8 mouse cellular contexts compared by ENCODE assay signal in genomic region chr17:48119656-48120055, GRCm38 (mm10). TPM values are rescaled to one million over a fixed set of nuclear protein-coding genes. Genes with fewer than 3 reads are reported as not detected.
DNase-seq lines count a peak whose midpoint lies in the region; ATAC-seq and TF ChIP-seq lines count a peak whose summit lies in the region.
"Had no signal": no experiment of that assay in that cellular context is flagged by ENCODE, and none has a peak within 500 bp of the region (broad histone marks: within the 10 kb centered on the region; RNA-seq: fewer than 3 reads in every experiment).

No protein-coding gene starts in this region.

- 16% methylated on average over 3 of the region's 3 CpGs for WGBS in hindbrain, embryonic 15.5 days
- 11% methylated on average over 3 of the region's 3 CpGs for WGBS in spleen, adult 2 months

- H3K27me3 ChIP-seq in hindbrain, embryonic 15.5 days: no peaks in the 10 kb centered on the region
- H3K27me3 ChIP-seq in spleen, adult 2 months (ENCODE audit: control insufficient read depth, insufficient read depth, low read length): no peaks in the 10 kb centered on the region
- H3K27me3 ChIP-seq: lung, embryonic 15.5 days had no signal

- H3K4me3 ChIP-seq in hindbrain, embryonic 15.5 days: no peak overlapping the region
- no peak overlapping the region for H3K4me3 ChIP-seq in spleen, adult 2 months (ENCODE audit: extremely low read depth, insufficient read depth, insufficient read length)
- H3K4me3 ChIP-seq: lung, embryonic 15.5 days had no signal

- ATAC-seq in erythroblast, adult 5-6 weeks (replicated peaks; ENCODE audit: low FRiP score, poor library complexity, severe bottlenecking): peak; percentile 87
- peak; percentile 61; the same call in 1 of the 2 replicates for ATAC-seq in hindbrain, embryonic 15.5 days (ENCODE audit: low FRiP score, low read depth)

- peak; percentile 93 for TF ChIP-seq CTCF in brain, embryonic 14.5 days (IDR thresholded peaks at IDR 0.05; ENCODE audit: borderline replicate concordance, extremely low read depth, insufficient read depth, insufficient read length)
- peak; percentile 82; the same call in 1 of the 2 replicates for TF ChIP-seq CTCF in spleen, adult 2 months (IDR thresholded peaks at IDR 0.05; ENCODE audit: extremely low read depth, insufficient read depth, insufficient read length, insufficient replicate concordance)

- TF ChIP-seq POLR2A in brain, embryonic 14.5 days (IDR thresholded peaks at IDR 0.05; ENCODE audit: borderline replicate concordance, extremely low read depth, insufficient read depth, insufficient read length, poor library complexity, severe bottlenecking): no peak
- no peak for TF ChIP-seq POLR2A in spleen, adult 2 months (IDR thresholded peaks at IDR 0.05; ENCODE audit: low read depth, low read length)

- H3K9ac ChIP-seq in hindbrain, embryonic 15.5 days: no peak overlapping the region
- H3K9ac ChIP-seq: lung, embryonic 15.5 days had no signal

- H3K9me3 ChIP-seq in hindbrain, embryonic 15.5 days: no peaks in the 10 kb centered on the region
- H3K9me3 ChIP-seq: lung, embryonic 15.5 days had no signal

- no peak overlapping the region for H3K4me2 ChIP-seq in hindbrain, embryonic 15.5 days
- H3K4me2 ChIP-seq: lung, embryonic 15.5 days had no signal

- H3K4me1 ChIP-seq in hindbrain, embryonic 15.5 days (replicated peaks): no peaks in the 10 kb centered on the region
- peaks cover 18% of the 10 kb centered on the region; the same call in 1 of the 2 replicates for H3K4me1 ChIP-seq in spleen, adult 2 months (ENCODE audit: control insufficient read depth, insufficient read depth, insufficient read length)
- H3K4me1 ChIP-seq: lung, embryonic 15.5 days had no signal

- H3K36me3 ChIP-seq in hindbrain, embryonic 15.5 days: no peaks in the 10 kb centered on the region
- H3K36me3 ChIP-seq in spleen, adult 2 months (ENCODE audit: control insufficient read depth, insufficient read depth, low read length): no peaks in the 10 kb centered on the region
- H3K36me3 ChIP-seq: lung, embryonic 15.5 days had no signal

- no peak overlapping the region for H3K27ac ChIP-seq in hindbrain, embryonic 15.5 days (replicated peaks)
- H3K27ac ChIP-seq in spleen, adult 2 months (ENCODE audit: insufficient read depth, low read length): no peak overlapping the region
- H3K27ac ChIP-seq: lung, embryonic 15.5 days had no signal

- DNase-seq in MN1 (ENCODE audit: low spot score): peak; percentile 31
- DNase-seq in brain, embryonic 14.5 days (ENCODE audit: low read depth): peak; percentile 81
- peak; percentile 56 to 65 for DNase-seq in layer of hippocampus, postnatal 36 days
- DNase-seq in mesoderm, embryonic 11.5 days (ENCODE audit: low read depth, low spot score): peak; percentile 78
- peak; percentile 44 to 80 for DNase-seq in spleen, adult 2 months (ENCODE audit: low read depth in 1 of 2, low spot score in 2 of 2)

RNA-seq across cellular contexts. Expression of gene 9830107B12Rik, which starts 26.4 kb away (rescaled TPM):
- not detected in 2 replicates for polyA plus RNA-seq in brain, embryonic 14.5 days (2012; rRNA removed)
- total RNA-seq in erythroblast, adult 5-6 weeks (2015; ENCODE audit: low replicate concordance): 0.21 and 11.1 TPM in 2 replicates
- 1.5 and 6.0 TPM in 2 replicates for total RNA-seq in erythroblast, adult 5-6 weeks (2017; ENCODE audit: low replicate concordance)
- not detected in 2 replicates for polyA plus RNA-seq in hindbrain, embryonic 15.5 days (2015; fragmentation: Nextera tagmentation; extraction: Ambion mirVana)
- not detected for total RNA-seq in layer of hippocampus, postnatal 36 days (2021)
- polyA plus RNA-seq in spleen, adult 2 months (2012; rRNA removed): 0.18 and 0.35 TPM in 2 replicates
- polyA plus RNA-seq: lung, embryonic 15.5 days had no signal

RNA-seq across cellular contexts. Expression of gene 1700067P10Rik, which starts 30.5 kb away (rescaled TPM):
- polyA plus RNA-seq in brain, embryonic 14.5 days (2012; rRNA removed): not detected in 2 replicates
- not detected in 2 replicates for total RNA-seq in erythroblast, adult 5-6 weeks (2015; ENCODE audit: low replicate concordance)
- not detected in 2 replicates for total RNA-seq in erythroblast, adult 5-6 weeks (2017; ENCODE audit: low replicate concordance)
- not detected in 2 replicates for polyA plus RNA-seq in hindbrain, embryonic 15.5 days (2015; fragmentation: Nextera tagmentation; extraction: Ambion mirVana)
- not detected for total RNA-seq in layer of hippocampus, postnatal 36 days (2021)
- polyA plus RNA-seq in spleen, adult 2 months (2012; rRNA removed): not detected in 2 replicates
- polyA plus RNA-seq: lung, embryonic 15.5 days had no signal

RNA-seq across cellular contexts. Expression of gene A530064D06Rik, which starts 47.4 kb away (rescaled TPM):
- 0.05 and 0.16 TPM in 2 replicates for polyA plus RNA-seq in brain, embryonic 14.5 days (2012; rRNA removed)
- 6.5 and 17.7 TPM in 2 replicates for total RNA-seq in erythroblast, adult 5-6 weeks (2015; ENCODE audit: low replicate concordance)
- 5.5 and 5.7 TPM in 2 replicates for total RNA-seq in erythroblast, adult 5-6 weeks (2017; ENCODE audit: low replicate concordance)
- polyA plus RNA-seq in hindbrain, embryonic 15.5 days (2015; fragmentation: Nextera tagmentation; extraction: Ambion mirVana): 0.21 TPM in 1 of 2 replicates, not detected in the other
- not detected for total RNA-seq in layer of hippocampus, postnatal 36 days (2021)
- 1.5 and 2.8 TPM in 2 replicates for polyA plus RNA-seq in spleen, adult 2 months (2012; rRNA removed)
- polyA plus RNA-seq: lung, embryonic 15.5 days had no signal

Comparison
In these comparisons a context has a peak if more than half of its experiments do, and no peak if none do; other contexts are left out.
1. DNase-seq: peak in every context shown above with its lines; median percentile 81 in brain, embryonic 14.5 days; 78 in mesoderm, embryonic 11.5 days; 62 in spleen, adult 2 months; 60 in layer of hippocampus, postnatal 36 days; 31 in MN1.